Mouse (Mus musculus) right cerebral cortex, postnatal 14 days (tissue): ENCODE measurements around the gene Gm10375.
"Not testable (repeated sequence)": the region's sequence is repeated elsewhere in the genome, so short reads cannot be mapped to it uniquely, and the experiment has no call there.

ENCODE experiments used
- DNase-seq: peaks from one replicate; pipeline ENCODE4 v3.0.0; 2022

The Gm10375 gene

GRCm38 (mm10) chr14:43607913-43608312 lies at the start of gene Gm10375:
Gm10375 (minus strand) TSS chr14:43608013.
- not testable (repeated sequence) for DNase-seq

DNA sequence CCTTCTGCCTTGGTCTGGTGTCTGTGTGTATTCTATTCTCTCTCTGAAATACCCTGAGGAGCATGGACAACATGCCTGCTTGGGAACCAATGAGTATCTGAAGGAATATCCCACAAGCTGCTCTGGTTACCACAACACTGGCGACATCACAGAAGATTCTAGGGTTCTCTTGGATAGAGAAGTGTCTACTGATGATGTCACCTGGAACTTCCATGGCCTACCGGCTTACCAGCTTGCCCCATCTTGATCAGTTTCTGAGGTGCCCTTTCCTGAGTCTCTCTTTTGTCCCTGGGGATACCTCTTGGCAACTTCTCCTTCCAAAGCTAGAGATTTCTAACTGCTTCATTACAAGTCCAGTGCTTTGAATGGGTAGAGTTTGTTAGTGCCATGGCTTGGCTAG lies 28.8 kb downstream of the Gm10375 start, which contains the start of gene Gm17654:
Gene Gm17654 (minus strand): TSS at position 101 of the 400 bp plus-strand sequence.
- not testable (repeated sequence) for DNase-seq

GRCm38 (mm10) chr14:43577969-43578368 lies 29.8 kb downstream of the Gm10375 start:
- DNase-seq: not testable (repeated sequence)
